ENCODE assay signal across 8 mouse cellular contexts in genomic region chr7:114253885-114254833, GRCm38 (mm10). TPM values are rescaled to one million over a fixed set of nuclear protein-coding genes. Genes with fewer than 3 reads are reported as not detected.
DNase-seq lines count a peak whose midpoint lies in the region; ATAC-seq and TF ChIP-seq lines count a peak whose summit lies in the region.

Copb1 (minus strand) TSS chr7:114254711.

- peak; percentile 94 for DNase-seq in CD4-positive, CD25-positive, alpha-beta regulatory T cell, adult 2 months (ENCODE audit: low read depth, low spot score)
- peak; percentile 76 for DNase-seq in fibroblast of lung, adult 2 months (ENCODE audit: low read depth)
- peak; percentile 97 for DNase-seq in kidney, postnatal 25 days
- peak; percentile 84 to 85 (median 85) for DNase-seq in liver, embryonic 14.5 days (ENCODE audit: low read depth in 3 of 3, low spot score in 3 of 3)
- peak; percentile 88 for DNase-seq in neural tube, embryonic 11.5 days (ENCODE audit: low spot score)
- DNase-seq in stomach, postnatal 0 days (ENCODE audit: low spot score) = peak; percentile 95

- ATAC-seq in heart, embryonic 14.5 days (ENCODE audit: insufficient number of reproducible peaks, insufficient read depth, low FRiP score, low read depth) = peak; percentile 96
- peak; percentile 99 for ATAC-seq in liver, embryonic 14.5 days (ENCODE audit: insufficient read depth)
- ATAC-seq in neural tube, embryonic 11.5 days (ENCODE audit: insufficient read depth, low FRiP score, low TSS enrichment) = peak; percentile 98
- ATAC-seq in stomach, postnatal 0 days (ENCODE audit: low FRiP score, low TSS enrichment) = peak; percentile 98

- peaks cover 6% of the 10 kb centered on the region; the same call in 1 of the 2 replicates for H3K9me3 ChIP-seq in heart, embryonic 14.5 days (ENCODE audit: control insufficient read depth, low read length)
- H3K9me3 ChIP-seq in liver, embryonic 14.5 days (ENCODE audit: control insufficient read depth, low read length) = no peaks in the 10 kb centered on the region
- H3K9me3 ChIP-seq in neural tube, embryonic 11.5 days (ENCODE audit: control insufficient read depth, low read length) = no peaks in the 10 kb centered on the region
- no peaks in the 10 kb centered on the region for H3K9me3 ChIP-seq in stomach, postnatal 0 days (ENCODE audit: control insufficient read depth, low read length)

- peak within 1 kb of the TSS; percentile 97 for H3K9ac ChIP-seq in heart, embryonic 14.5 days (ENCODE audit: low read length)
- H3K9ac ChIP-seq in liver, embryonic 14.5 days (replicated peaks) = peak within 1 kb of the TSS; percentile 93
- H3K9ac ChIP-seq in neural tube, embryonic 11.5 days (ENCODE audit: low read length) = peak within 1 kb of the TSS; percentile 95
- H3K9ac ChIP-seq in stomach, postnatal 0 days (ENCODE audit: low read length) = peak within 1 kb of the TSS; percentile 97

- peak within 1 kb of the TSS; percentile 80 for H3K27ac ChIP-seq in brown adipose tissue, adult 24 weeks (replicated peaks; ENCODE audit: low read depth, low read length)
- H3K27ac ChIP-seq in heart, embryonic 14.5 days (replicated peaks in 1 of 2; ENCODE audit: control insufficient read depth in 1 of 2, insufficient read depth in 1 of 2, low read depth in 2 of 2, low read length in 2 of 2) = peak within 1 kb of the TSS; percentile 64 to 65
- H3K27ac ChIP-seq in liver, embryonic 14.5 days = peak within 1 kb of the TSS; percentile 23
- peak within 1 kb of the TSS; percentile 49; the same call in 1 of the 2 replicates for H3K27ac ChIP-seq in neural tube, embryonic 11.5 days (ENCODE audit: low read depth, low read length)
- H3K27ac ChIP-seq in stomach, postnatal 0 days (replicated peaks) = peak within 1 kb of the TSS; percentile 89

- TF ChIP-seq CTCF in liver, embryonic 14.5 days (IDR thresholded peaks at IDR 0.05; ENCODE audit: low read depth) = 0 out of 2 replicates have a peak, but pooled peaks have one; percentile 29
- no peak; the same call in 1 of the 2 replicates for TF ChIP-seq CTCF in stomach, postnatal 0 days (IDR thresholded peaks at IDR 0.05; ENCODE audit: low read depth)

- H3K4me3 ChIP-seq in brown adipose tissue, adult 24 weeks (ENCODE audit: insufficient read depth, low read depth, low read length) = peak within 1 kb of the TSS; percentile 65
- H3K4me3 ChIP-seq in heart, embryonic 14.5 days (ENCODE audit: control insufficient read depth in 1 of 2, insufficient read depth in 1 of 2, low read depth in 1 of 2, low read length in 2 of 2) = peak within 1 kb of the TSS; percentile 94 to 99
- peak within 1 kb of the TSS; percentile 90 to 98 for H3K4me3 ChIP-seq in liver, embryonic 14.5 days (ENCODE audit: insufficient read depth in 1 of 2, low read depth in 2 of 2, low read length in 2 of 2)
- H3K4me3 ChIP-seq in neural tube, embryonic 11.5 days (ENCODE audit: low read depth, low read length) = peak within 1 kb of the TSS; percentile 98
- H3K4me3 ChIP-seq in stomach, postnatal 0 days (ENCODE audit: low read depth, low read length) = peak within 1 kb of the TSS; percentile 96

- no peak for TF ChIP-seq EP300 in liver, embryonic 14.5 days (IDR thresholded peaks at IDR 0.05; ENCODE audit: low read depth)
- TF ChIP-seq EP300 in stomach, postnatal 0 days (optimal IDR thresholded peaks at IDR 0.05) = no peak

- H3K4me1 ChIP-seq in brown adipose tissue, adult 24 weeks (ENCODE audit: control insufficient read depth, insufficient read depth, insufficient read length, low read length) = no peaks in the 10 kb centered on the region; the same call in 1 of the 2 replicates
- peaks cover 0 to 4% of the 10 kb centered on the region in 2 experiments; a peak in 2 of 4 replicates for H3K4me1 ChIP-seq in heart, embryonic 14.5 days (ENCODE audit: control insufficient read depth in 2 of 2, insufficient read depth in 2 of 2, low read length in 2 of 2)
- peaks cover 0 to 5% of the 10 kb centered on the region in 2 experiments; a peak in 1 of 4 replicates for H3K4me1 ChIP-seq in liver, embryonic 14.5 days (replicated peaks; ENCODE audit: control insufficient read depth in 2 of 2, insufficient read depth in 2 of 2, low read length in 1 of 2)
- no peaks in the 10 kb centered on the region for H3K4me1 ChIP-seq in neural tube, embryonic 11.5 days (ENCODE audit: control insufficient read depth, insufficient read depth, low read length)
- H3K4me1 ChIP-seq in stomach, postnatal 0 days (replicated peaks; ENCODE audit: control insufficient read depth, insufficient read depth) = no peaks in the 10 kb centered on the region

- H3K4me2 ChIP-seq in heart, embryonic 14.5 days (ENCODE audit: low read length) = peak within 1 kb of the TSS; percentile 72
- peak within 1 kb of the TSS; percentile 65 for H3K4me2 ChIP-seq in liver, embryonic 14.5 days (ENCODE audit: low read depth)
- H3K4me2 ChIP-seq in neural tube, embryonic 11.5 days (ENCODE audit: low read depth) = peak within 1 kb of the TSS; percentile 68
- H3K4me2 ChIP-seq in stomach, postnatal 0 days (replicated peaks; ENCODE audit: low read depth) = peak within 1 kb of the TSS; percentile 65

- H3K36me3 ChIP-seq in heart, embryonic 14.5 days (ENCODE audit: control insufficient read depth, insufficient read depth, low read length) = peaks cover 35% of the 10 kb centered on the region
- peaks cover 14% of the 10 kb centered on the region for H3K36me3 ChIP-seq in liver, embryonic 14.5 days (replicated peaks; ENCODE audit: control insufficient read depth, insufficient read depth, low read depth)
- 0 out of 2 replicates have a peak, but pooled peaks cover 4% of the 10 kb centered on the region for H3K36me3 ChIP-seq in neural tube, embryonic 11.5 days (ENCODE audit: control insufficient read depth, insufficient read depth, low read length)
- no peaks in the 10 kb centered on the region for H3K36me3 ChIP-seq in stomach, postnatal 0 days (ENCODE audit: control insufficient read depth, insufficient read depth, low read length)

- no peaks in the 10 kb centered on the region for H3K27me3 ChIP-seq in heart, embryonic 14.5 days (ENCODE audit: control insufficient read depth, insufficient read depth, low read length)
- H3K27me3 ChIP-seq in liver, embryonic 14.5 days (ENCODE audit: control insufficient read depth, insufficient read depth, low read length) = no peaks in the 10 kb centered on the region
- no peaks in the 10 kb centered on the region for H3K27me3 ChIP-seq in neural tube, embryonic 11.5 days (ENCODE audit: control insufficient read depth, insufficient read depth, low read length)
- H3K27me3 ChIP-seq in stomach, postnatal 0 days (ENCODE audit: control insufficient read depth, insufficient read depth, low read length) = no peaks in the 10 kb centered on the region

- 1% methylated on average over 75 of the region's 75 CpGs for WGBS in heart, embryonic 14.5 days
- WGBS in liver, embryonic 14.5 days (ENCODE audit: insufficient replicate concordance) = 2% methylated on average over 75 of the region's 75 CpGs
- WGBS in neural tube, embryonic 11.5 days = 3% methylated on average over 65 of the region's 75 CpGs
- WGBS in stomach, postnatal 0 days = under 1% methylated on average over 72 of the region's 75 CpGs

RNA-seq across cellular contexts. Expression of gene Copb1, which starts in this region (rescaled TPM):
- 53.3 and 84.8 TPM in 2 replicates for polyA plus RNA-seq in brown adipose tissue, adult 24 weeks (2012; ENCODE audit: insufficient read depth, insufficient read length, missing spikeins)
- 85.0 and 88.9 TPM in 2 replicates for polyA plus RNA-seq in heart, embryonic 14.5 days (2014; fragmentation: Nextera tagmentation; extraction: Ambion mirVana)
- polyA plus RNA-seq in liver, embryonic 14.5 days (2012; rRNA removed) = 16.0 and 28.1 TPM in 2 replicates
- 48.9 and 55.0 TPM in 2 replicates for polyA plus RNA-seq in liver, embryonic 14.5 days (2014; fragmentation: Nextera tagmentation; extraction: Ambion mirVana)
- 132 and 134 TPM in 2 replicates for polyA plus RNA-seq in neural tube, embryonic 11.5 days (2014; fragmentation: Nextera tagmentation; extraction: Ambion mirVana)
- polyA plus RNA-seq in stomach, postnatal 0 days (2015; fragmentation: Nextera tagmentation; extraction: Ambion mirVana) = 82.6 and 83.7 TPM in 2 replicates

Comparison
In these comparisons a context has a peak if more than half of its experiments do, and no peak if none do; other contexts are left out.
1. Peak in every context shown above with its lines: DNase-seq, ATAC-seq, H3K4me3 ChIP-seq and H3K27ac ChIP-seq.
2. H3K27ac ChIP-seq: peak in every context shown above with its lines; median percentile 89 in stomach, postnatal 0 days; 80 in brown adipose tissue, adult 24 weeks; 64 in heart, embryonic 14.5 days; 49 in neural tube, embryonic 11.5 days; 23 in liver, embryonic 14.5 days.